Mouse (Mus musculus): ENCODE measurements around the gene Olfr1325. TPM values are rescaled to one million over a fixed set of nuclear protein-coding genes. Genes with fewer than 3 reads are reported as not detected.
"Not testable (repeated sequence)": the region's sequence is repeated elsewhere in the genome, so short reads cannot be mapped to it uniquely, and the experiment has no call there.

Gene Olfr1325
- polyA plus RNA-seq (2012; ENCODE audit: insufficient read depth, low replicate concordance), result not detected in 2 replicates

- TF ChIP-seq FLI1 (IDR thresholded peaks at IDR 0.05; ENCODE audit: low read length), result no peak
- no peak for TF ChIP-seq GATA1 (IDR thresholded peaks at IDR 0.05; ENCODE audit: borderline replicate concordance, low read length)
- Histone ChIP-seq H3K27me3 (replicated peaks) (no peaks in the 10 kb centered on the region), H3K36me3 (replicated peaks; ENCODE audit: low read length) (no peaks in the 10 kb centered on the region), H3K4me1 (no peaks in the 10 kb centered on the region), H3K9me3 (0 out of 2 replicates have a peak, but pooled peaks cover under 1% of the 10 kb centered on the region), H3K4me3 (replicated peaks) (no peak within 1 kb of the TSS)
These were observed at the start of gene Olfr1325 for GRCm38 (mm10) chrX:74592379-74592778. Gene Olfr1325, plus strand, starts transcription at chrX:74592679.

GRCm38 (mm10) chrX:74574788-74575187 is 17.7 kb upstream of the Olfr1325 start, which contains the start of gene Olfr1326-ps1:
Gene Olfr1326-ps1, minus strand, starts transcription at chrX:74574888.
- Histone ChIP-seq H3K36me3 (replicated peaks; ENCODE audit: low read length) (no peaks in the 10 kb centered on the region), H3K27me3 (replicated peaks) (peaks cover 8% of the 10 kb centered on the region), H3K4me3 (replicated peaks) (no peak within 1 kb of the TSS), H3K9me3 (no peaks in the 10 kb centered on the region), H3K4me1 (no peaks in the 10 kb centered on the region)
- TF ChIP-seq GATA1 (IDR thresholded peaks at IDR 0.05; ENCODE audit: borderline replicate concordance, low read length), result no peak
- TF ChIP-seq FLI1 (IDR thresholded peaks at IDR 0.05; ENCODE audit: low read length), result no peak

GRCm38 (mm10) chrX:74645466-74646323 is 53.2 kb downstream of the Olfr1325 start, which contains the start of gene Gm5640:
Gene Gm5640, minus strand, starts transcription at chrX:74645635.
- not testable (repeated sequence) for H3K27me3 ChIP-seq (replicated peaks); H3K36me3 ChIP-seq (replicated peaks; ENCODE audit: low read length); H3K4me1 ChIP-seq; H3K4me3 ChIP-seq (replicated peaks); H3K9me3 ChIP-seq

- not testable (repeated sequence) for H3K27me3 ChIP-seq (replicated peaks); H3K9me3 ChIP-seq; H3K4me3 ChIP-seq (replicated peaks); H3K4me1 ChIP-seq; H3K36me3 ChIP-seq (replicated peaks; ENCODE audit: low read length)
These were observed 53.9 kb downstream of the Olfr1325 start for GRCm38 (mm10) chrX:74646393-74646792.

Other genes starting within 250 kb of the Olfr1325 start
- gene Lage3, start 239.1 kb upstream of the Olfr1325 start, polyA plus RNA-seq (2012; ENCODE audit: insufficient read depth, low replicate concordance), result 7.0 and 8.9 TPM in 2 replicates
- 21.1 TPM in 1 of 2 replicates, not detected in the other for gene Ubl4a, start 219.5 kb upstream of the Olfr1325 start, polyA plus RNA-seq (2012; ENCODE audit: insufficient read depth, low replicate concordance)
- gene Slc10a3, start 219.3 kb upstream of the Olfr1325 start, polyA plus RNA-seq (2012; ENCODE audit: insufficient read depth, low replicate concordance), result 1.9 and 3.3 TPM in 2 replicates
- 4.0 and 8.8 TPM in 2 replicates for gene Fam3a, start 199.4 kb upstream of the Olfr1325 start, polyA plus RNA-seq (2012; ENCODE audit: insufficient read depth, low replicate concordance)
- 16.4 and 19.2 TPM in 2 replicates for gene Ikbkg, start 199.4 kb upstream of the Olfr1325 start, polyA plus RNA-seq (2012; ENCODE audit: insufficient read depth, low replicate concordance)
- 5.2 and 16.4 TPM in 2 replicates for gene G6pdx, start 163.5 kb upstream of the Olfr1325 start, polyA plus RNA-seq (2012; ENCODE audit: insufficient read depth, low replicate concordance)
- gene Gm6880, start 111.3 kb upstream of the Olfr1325 start, polyA plus RNA-seq (2012; ENCODE audit: insufficient read depth, low replicate concordance), result not detected in 2 replicates
- not detected in 2 replicates for gene Olfr1326-ps1, start 17.8 kb upstream of the Olfr1325 start, polyA plus RNA-seq (2012; ENCODE audit: insufficient read depth, low replicate concordance)
- not detected in 2 replicates for gene Gm5640, start 53.0 kb downstream of the Olfr1325 start, polyA plus RNA-seq (2012; ENCODE audit: insufficient read depth, low replicate concordance)
- gene Gm6890, start 148.2 kb downstream of the Olfr1325 start, polyA plus RNA-seq (2012; ENCODE audit: insufficient read depth, low replicate concordance), result 3.3 TPM in 1 of 2 replicates, not detected in the other
- gene Gm5936, start 244.5 kb downstream of the Olfr1325 start, polyA plus RNA-seq (2012; ENCODE audit: insufficient read depth, low replicate concordance), result 0.03 TPM in 1 of 2 replicates, not detected in the other

All from megakaryocyte, embryonic 14.5 days (primary cell).